Mouse (Mus musculus) G1E (cell line): ENCODE results near the gene Zdhhc22. TPM values are rescaled to one million over a fixed set of nuclear protein-coding genes. Genes with fewer than 3 reads are reported as not detected.

Experiments used
- ATAC-seq: 2 replicates; pipeline ENCODE4 v1.8.0; 2016; ENCODE audit warnings: mild to moderate bottlenecking; ENCODE audit not compliant: insufficient number of reproducible peaks, poor library complexity, low FRiP score, severe bottlenecking; ENCODE audit errors: extremely low read depth
- DNase-seq: peaks from one replicate; pipeline ENCODE4 v3.0.0; 2012; ENCODE audit warnings: low spot score
- H3K27me3 ChIP-seq: 2 replicates; pipeline ENCODE4 v1.6.1; 2012; ENCODE audit warnings: mild to moderate bottlenecking, low read length, inconsistent platforms; ENCODE audit not compliant: insufficient read depth
- H3K36me3 ChIP-seq: replicated peaks from 2 replicates; pipeline ENCODE3; 2012; ENCODE audit warnings: mild to moderate bottlenecking, inconsistent platforms
- H3K4me1 ChIP-seq: 2 replicates; pipeline ENCODE4 v1.6.1; 2012; ENCODE audit warnings: low read depth, low read length, inconsistent platforms, mixed read lengths; ENCODE audit not compliant: insufficient read depth
- H3K4me3 ChIP-seq: 2 replicates; pipeline ENCODE4 v1.5.1; 2012; ENCODE audit warnings: low read depth, mild to moderate bottlenecking, inconsistent platforms, low read length, moderate library complexity, mixed read lengths
- H3K9me3 ChIP-seq: replicated peaks from 2 replicates; pipeline ENCODE4 v1.6.1; 2012; ENCODE audit warnings: inconsistent platforms
- CTCF ChIP-seq: IDR thresholded peaks from 2 replicates; pipeline ENCODE4 v1.5.1; 2012; ENCODE audit warnings: low read depth, low read length, inconsistent platforms, mixed read lengths
- GATA1 ChIP-seq: IDR thresholded peaks from 2 replicates; pipeline ENCODE4 v1.6.1; 2012; ENCODE audit warnings: borderline replicate concordance, low read length, inconsistent platforms, mixed read lengths
- GATA2 ChIP-seq: IDR thresholded peaks from 2 replicates; pipeline ENCODE4 v1.6.1; 2012; ENCODE audit warnings: low read depth, low read length, inconsistent platforms, borderline replicate concordance
- POLR2AphosphoS5 ChIP-seq: IDR thresholded peaks from 2 replicates; pipeline ENCODE4 v1.6.1; 2012; ENCODE audit warnings: low read depth, low read length, inconsistent platforms; ENCODE audit not compliant: insufficient replicate concordance
- TAL1 ChIP-seq: conservative IDR thresholded peaks from 2 replicates; pipeline ENCODE4 v1.6.1; 2012; ENCODE audit warnings: low read depth, low read length, inconsistent platforms, mixed read lengths
- polyA plus RNA-seq: library from polyadenylated mRNA; stranded (reverse); fragments of >175 nt; gene quantifications from 2 replicates; pipeline ENCODE4 v1.2.3, GENCODE M21; 2012
- total RNA-seq, 2 experiments: library from RNA; stranded (forward) in 1 of 2; stranded (reverse) in 1 of 2; fragments of 200-1000 nt in 1 of 2; fragments of >200 nt in 1 of 2; fragmentation: Nextera tagmentation in 1 of 2; gene quantifications; 2 replicates each; pipeline ENCODE4 v1.2.3; 2014 to 2017

Zdhhc22 gene
- total RNA-seq (2014; fragmentation: Nextera tagmentation) = not detected in 2 replicates
- total RNA-seq (2017) = 0.06 and 0.11 TPM in 2 replicates
- not detected in 2 replicates for polyA plus RNA-seq

DNA sequence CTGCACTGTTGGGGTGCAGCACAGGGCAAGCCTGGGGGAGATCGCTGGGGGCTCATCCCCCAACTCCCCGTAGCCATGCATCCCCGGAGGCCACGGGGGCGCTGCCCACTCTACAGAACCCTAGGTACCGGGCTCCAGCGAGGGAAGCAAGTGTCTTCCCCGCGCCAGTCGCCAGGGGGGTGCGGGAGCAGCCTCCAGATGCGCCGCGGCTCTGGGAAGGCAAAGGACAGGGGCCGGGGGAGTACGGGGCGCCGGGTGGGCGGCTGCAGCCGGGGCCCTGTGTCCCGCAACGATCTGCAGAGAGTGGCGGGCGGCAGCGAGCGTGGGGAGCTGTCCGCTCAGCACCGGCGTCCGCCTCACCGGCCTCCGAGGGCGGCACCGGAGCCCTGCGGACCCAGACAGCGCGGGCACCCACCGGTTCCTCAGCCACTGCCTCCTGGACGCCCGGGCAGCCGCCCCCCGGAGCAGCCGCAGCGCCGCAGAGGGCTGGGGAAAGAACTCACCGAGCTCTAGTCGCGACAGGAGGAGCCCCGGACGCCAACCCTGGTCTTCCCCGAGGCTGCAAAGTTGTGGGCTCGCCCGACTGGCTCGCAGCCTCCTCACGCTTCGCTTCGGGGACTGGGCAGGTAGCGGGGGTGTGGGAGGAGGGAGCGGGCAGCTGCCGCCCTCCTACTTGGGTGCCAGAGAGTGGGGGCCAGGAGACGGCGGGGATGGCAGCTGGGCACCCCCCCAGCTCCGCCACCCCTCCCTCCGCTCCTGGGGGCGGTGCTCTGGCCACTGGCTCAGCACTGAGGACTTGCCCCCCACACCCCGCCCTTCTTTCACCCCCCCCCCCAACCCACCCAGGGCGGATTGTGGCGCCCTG is at the start of gene Zdhhc22:
Zdhhc22 (minus strand) TSS at position 541 of the 865 bp plus-strand sequence.
- no peaks in the 10 kb centered on the region for H3K9me3 ChIP-seq
- TF ChIP-seq POLR2AphosphoS5 (no peak), CTCF (no peak), TAL1 (no peak), GATA1 (no peak), GATA2 (no peak)
- ATAC-seq (no peak), DNase-seq (no peak)
- no peaks in the 10 kb centered on the region for H3K4me1 ChIP-seq
- no peaks in the 10 kb centered on the region for H3K36me3 ChIP-seq
- peaks cover 14% of the 10 kb centered on the region; the same call in 1 of the 2 replicates for H3K27me3 ChIP-seq
- no peak within 1 kb of the TSS for H3K4me3 ChIP-seq

DNA sequence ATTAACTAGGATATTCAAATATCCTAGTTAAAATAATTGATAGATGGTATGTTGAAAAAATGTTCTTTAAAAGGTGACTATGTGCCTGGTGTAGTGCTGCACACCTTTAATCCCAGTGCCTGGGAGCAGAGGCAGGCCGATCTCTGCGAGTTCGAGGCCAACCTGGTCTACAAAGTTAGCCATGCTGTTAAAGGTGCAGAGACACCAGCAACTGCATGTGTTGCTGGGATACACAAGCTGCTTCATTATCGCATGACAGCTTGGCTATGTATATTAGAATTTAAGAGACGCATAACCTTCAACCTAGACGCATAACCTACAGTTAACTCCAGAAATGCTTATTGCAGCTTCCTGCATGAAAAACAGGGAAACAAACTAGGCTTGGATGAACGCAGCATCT is 46.4 kb upstream of the Zdhhc22 start:
- no peak for ATAC-seq
- no peak for DNase-seq
- H3K36me3 ChIP-seq = no peaks in the 10 kb centered on the region

DNA sequence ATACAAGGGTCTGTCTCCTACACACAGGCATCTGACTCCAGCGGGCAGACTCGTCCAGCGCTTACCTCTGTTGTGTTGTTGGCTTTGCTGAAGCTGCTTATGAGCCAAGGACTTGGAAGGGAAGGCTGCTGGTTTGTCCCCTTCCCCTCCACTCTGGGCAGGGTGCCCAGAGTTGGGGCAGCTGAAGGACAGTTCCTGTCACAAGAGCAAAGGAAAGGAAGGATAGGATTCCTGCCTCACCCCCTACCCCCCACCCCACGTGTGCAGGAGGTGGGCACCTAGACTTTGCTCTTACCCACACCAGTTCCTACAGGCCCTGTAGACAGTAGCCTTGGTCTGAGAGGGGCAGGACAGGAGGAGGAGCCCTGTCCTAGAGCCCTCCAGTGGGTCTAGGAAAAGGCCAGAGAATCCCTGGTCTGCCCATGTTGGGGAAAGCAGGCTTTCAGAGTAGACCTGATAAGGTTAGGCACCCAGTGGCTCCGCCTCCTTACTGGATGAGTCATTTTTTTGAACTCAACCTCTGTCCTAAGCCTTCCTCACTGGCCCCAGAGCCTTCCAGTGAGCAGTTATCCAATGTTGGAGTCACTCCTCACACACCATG is 41.0 kb upstream of the Zdhhc22 start:
- no peak for TF ChIP-seq POLR2AphosphoS5
- no peak for TF ChIP-seq GATA2
- no peak for TF ChIP-seq CTCF
- TF ChIP-seq GATA1 = no peak
- no peak for TF ChIP-seq TAL1
- Histone ChIP-seq H3K36me3 (no peaks in the 10 kb centered on the region), H3K27me3 (peaks cover 13% of the 10 kb centered on the region; the same call in 1 of the 2 replicates), H3K4me3 (no peak overlapping the region), H3K4me1 (no peaks in the 10 kb centered on the region), H3K9me3 (no peaks in the 10 kb centered on the region)
- ATAC-seq (no peak), DNase-seq (no peak)

More for the DNA sequence above, 46.4 kb upstream of the Zdhhc22 start:
- TF ChIP-seq POLR2AphosphoS5 = no peak
- no peak for TF ChIP-seq CTCF
- no peak for TF ChIP-seq TAL1
- TF ChIP-seq GATA1 = no peak
- TF ChIP-seq GATA2 = no peak
- Histone ChIP-seq H3K4me3 (no peak overlapping the region), H3K27me3 (no peaks in the 10 kb centered on the region; the same call in 1 of the 2 replicates), H3K4me1 (no peaks in the 10 kb centered on the region), H3K9me3 (no peaks in the 10 kb centered on the region)

DNA sequence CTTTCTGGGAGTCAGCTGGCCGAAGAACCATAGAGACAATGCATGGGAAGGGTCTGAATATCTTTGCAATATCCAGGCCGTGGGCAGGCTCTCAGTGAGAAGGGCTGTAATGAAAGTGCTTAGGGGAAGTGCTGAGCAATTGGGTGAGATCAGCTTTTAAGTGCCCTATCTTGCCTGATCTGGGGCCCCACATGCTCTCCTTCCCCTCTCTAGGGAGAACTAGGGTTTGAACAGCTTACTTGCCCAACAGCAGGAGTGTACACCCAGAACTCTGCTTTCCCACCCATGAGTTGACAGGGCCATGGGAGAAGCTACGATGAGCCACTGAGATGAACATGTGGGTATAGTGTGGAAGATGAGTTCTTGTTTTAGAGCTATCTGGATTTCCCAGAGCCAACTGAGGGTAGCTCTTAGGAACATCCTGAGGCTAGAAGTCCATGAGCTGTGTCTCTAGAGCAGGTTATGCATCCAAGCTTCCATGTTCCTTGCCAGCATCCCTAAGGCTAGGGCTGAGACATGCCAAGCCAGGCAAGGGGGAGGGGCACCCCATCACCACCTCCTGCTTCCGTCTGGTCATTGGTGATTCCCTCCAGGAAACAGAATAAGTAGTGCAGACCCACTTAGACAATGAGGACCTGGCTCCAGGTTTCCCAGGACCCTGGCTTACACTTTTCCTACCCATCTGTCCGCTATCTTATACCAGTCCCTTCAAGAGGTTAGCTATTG is 39.2 kb upstream of the Zdhhc22 start:
- TF ChIP-seq GATA1 (no peak; the same call in 1 of the 2 replicates), POLR2AphosphoS5 (no peak), CTCF (no peak), TAL1 (no peak), GATA2 (no peak)
- ATAC-seq = no peak
- Histone ChIP-seq H3K27me3 (peaks cover 21% of the 10 kb centered on the region; the same call in 1 of the 2 replicates), H3K36me3 (no peaks in the 10 kb centered on the region), H3K9me3 (no peaks in the 10 kb centered on the region), H3K4me1 (no peaks in the 10 kb centered on the region), H3K4me3 (no peak overlapping the region)
- no peak for DNase-seq

DNA sequence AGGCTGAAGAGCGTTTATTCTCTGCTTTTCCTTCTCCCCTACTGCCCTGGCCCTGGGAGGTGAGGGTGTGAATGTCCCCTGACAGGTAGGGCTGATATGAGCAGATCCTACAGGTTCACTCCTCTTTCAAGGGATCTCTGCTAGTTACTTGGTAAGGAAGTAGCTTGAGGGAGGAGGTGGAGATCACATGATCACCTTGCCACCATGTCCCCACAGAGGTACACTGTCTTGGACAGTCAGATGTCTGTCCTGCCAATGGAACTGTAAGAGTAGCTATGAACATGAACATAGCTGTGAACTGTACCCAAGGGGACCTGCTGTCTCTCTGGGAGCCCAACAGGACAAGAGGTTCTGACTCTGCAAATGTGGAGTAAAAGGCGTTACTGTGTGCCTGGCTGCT is 37.8 kb upstream of the Zdhhc22 start:
- Histone ChIP-seq H3K9me3 (no peaks in the 10 kb centered on the region), H3K36me3 (no peaks in the 10 kb centered on the region), H3K27me3 (peaks cover 21% of the 10 kb centered on the region; the same call in 1 of the 2 replicates), H3K4me1 (no peaks in the 10 kb centered on the region), H3K4me3 (no peak overlapping the region)
- no peak for ATAC-seq
- TF ChIP-seq POLR2AphosphoS5 (no peak), GATA1 (no peak), GATA2 (no peak), CTCF (no peak), TAL1 (no peak)
- no peak for DNase-seq

DNA sequence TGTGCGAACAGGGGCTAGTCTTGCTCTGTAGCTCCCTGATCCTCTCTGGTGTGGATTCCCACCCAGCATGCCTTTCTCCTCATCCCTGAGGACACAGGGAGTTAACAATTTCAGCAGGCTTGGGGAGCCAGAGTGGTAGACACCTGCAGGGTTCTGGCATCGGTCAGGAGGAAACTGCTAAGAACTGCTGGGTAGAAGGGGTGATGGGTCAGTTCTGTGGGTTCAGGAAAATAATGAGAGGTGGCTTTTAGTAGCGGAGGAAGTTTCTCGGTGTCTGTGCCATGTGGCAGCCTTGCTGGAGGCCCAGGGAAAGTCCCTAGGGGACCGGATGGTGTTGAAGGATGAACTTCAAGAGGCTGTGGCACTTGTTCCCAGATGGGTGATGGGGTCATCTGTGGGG is 37.2 kb upstream of the Zdhhc22 start:
- H3K36me3 ChIP-seq = no peaks in the 10 kb centered on the region
- H3K27me3 ChIP-seq = peaks cover 21% of the 10 kb centered on the region; the same call in 1 of the 2 replicates
- H3K9me3 ChIP-seq = no peaks in the 10 kb centered on the region
- ATAC-seq (no peak), DNase-seq (no peak)
- H3K4me3 ChIP-seq = no peak overlapping the region
- H3K4me1 ChIP-seq = no peaks in the 10 kb centered on the region
- TF ChIP-seq GATA1 (no peak), CTCF (no peak), POLR2AphosphoS5 (no peak), TAL1 (no peak), GATA2 (no peak)
